Mouse (Mus musculus): ENCODE data around the gene Klhl32. TPM values are rescaled to one million over a fixed set of nuclear protein-coding genes. Genes with fewer than 3 reads are reported as not detected.

Gene Klhl32
- not detected in 2 replicates for polyA plus RNA-seq (2012; ENCODE audit: low replicate concordance)

GRCm38 (mm10) chr4:24850401-24851325 lies at the start of gene Klhl32:
Gene Klhl32 (minus strand): TSS chr4:24851124.

GRCm38 (mm10) chr4:24897851-24898515 lies 47.1 kb upstream of the Klhl32 start, which contains the start of gene Ndufaf4:
Gene Ndufaf4 (plus strand): TSS chr4:24898083.

Other genes starting within 250 kb of the Klhl32 start
- 8.5 and 21.5 TPM in 2 replicates for gene Ndufaf4, start 47.0 kb upstream of the Klhl32 start, polyA plus RNA-seq (2012; ENCODE audit: low replicate concordance)
- gene Gpr63, start 115.3 kb upstream of the Klhl32 start, polyA plus RNA-seq (2012; ENCODE audit: low replicate concordance), result not detected in 2 replicates